Mouse (Mus musculus) heart, adult 2 months (tissue): ENCODE measurements around the gene Zfp970.
"Not testable (repeated sequence)": the region's sequence is repeated elsewhere in the genome, so short reads cannot be mapped to it uniquely, and the experiment has no call there.

ENCODE experiments used
- CTCF ChIP-seq: fragments of 200-600 bp; IDR thresholded peaks from 2 replicates; pipeline ENCODE4 v1.8.1; 2022; ENCODE audit warnings: antibody characterized with exemption, mild to moderate bottlenecking, moderate library complexity
- EP300 ChIP-seq: fragments of 200-500 bp; IDR thresholded peaks from 2 replicates; pipeline ENCODE4 v1.6.1; 2011; ENCODE audit warnings: low read depth, low read length, control low read depth; ENCODE audit not compliant: insufficient read depth
- POLR2A ChIP-seq: fragments of 200-500 bp; IDR thresholded peaks from 2 replicates; pipeline ENCODE4 v1.6.1; 2011; ENCODE audit warnings: mild to moderate bottlenecking, low read depth, low read length, control low read depth; ENCODE audit not compliant: insufficient read depth

DNA sequence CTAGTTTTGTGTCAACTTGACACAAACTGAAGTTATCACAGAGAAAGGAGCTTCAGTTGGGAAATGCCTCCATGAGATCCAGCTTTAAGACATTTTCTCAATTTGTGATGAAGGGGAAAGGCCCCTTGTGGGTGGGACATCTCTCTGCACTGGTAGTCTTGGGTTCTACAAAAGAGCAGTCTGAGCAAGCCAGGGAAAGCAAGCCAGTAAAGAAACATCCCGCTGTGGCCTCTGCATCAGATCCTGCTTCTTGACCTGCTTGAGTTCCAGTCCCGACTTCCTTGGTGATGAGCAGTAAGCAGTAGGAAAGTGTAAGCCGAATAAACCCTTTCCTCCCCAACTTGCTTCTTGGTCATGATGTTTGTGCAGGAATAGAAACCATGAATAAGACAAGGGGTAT, 47.4 kb downstream of the Zfp970 start:
- not testable (repeated sequence) for TF ChIP-seq POLR2A, CTCF, EP300
